Mouse (Mus musculus) E14TG2a.4 (cell line): ENCODE data around the gene Zhx3.
A peak's percentile ranks its signal among the peaks of the same experiment; 100 is the strongest.

Experiments used
- H3K27me3 ChIP-seq: 2 replicates; pipeline ENCODE4 v1.6.1; 2014; ENCODE audit warnings: low read length, control low read depth; ENCODE audit not compliant: insufficient read depth
- H3K36me3 ChIP-seq: 2 replicates; pipeline ENCODE4 v1.6.1; 2014; ENCODE audit warnings: low read length, control low read depth; ENCODE audit not compliant: insufficient read depth
- H3K4me1 ChIP-seq: replicated peaks from 2 replicates; pipeline ENCODE4 v1.6.1; 2014; ENCODE audit warnings: low read depth, low read length, control low read depth
- H3K4me3 ChIP-seq: replicated peaks from 2 replicates; pipeline ENCODE4 v1.5.1; 2014; ENCODE audit warnings: mild to moderate bottlenecking, low read length
- H3K9me3 ChIP-seq: 2 replicates; pipeline ENCODE4 v1.6.1; 2014; ENCODE audit warnings: low read length, control low read depth
- CTCF ChIP-seq: conservative IDR thresholded peaks from 2 replicates; pipeline ENCODE4 v1.5.1; 2014; ENCODE audit warnings: low read length
- NANOG ChIP-seq: IDR thresholded peaks from 2 replicates; pipeline ENCODE4 v1.6.1; 2014; ENCODE audit warnings: borderline replicate concordance, low read length, mixed read lengths
- POU5F1 ChIP-seq: IDR thresholded peaks from 2 replicates; pipeline ENCODE4 v1.6.1; 2014; ENCODE audit warnings: low read length, borderline replicate concordance

The Zhx3 gene

GRCm38 (mm10) chr2:160856359-160857102 is 16.3 kb downstream of the Zhx3 start:
- Histone ChIP-seq H3K4me1 (no peaks in the 10 kb centered on the region), H3K27me3 (no peaks in the 10 kb centered on the region; the same call in 1 of the 2 replicates), H3K9me3 (peaks cover 4% of the 10 kb centered on the region; the same call in 1 of the 2 replicates), H3K4me3 (no peak overlapping the region), H3K36me3 (no peaks in the 10 kb centered on the region)
- TF ChIP-seq POU5F1 (no peak), CTCF (peak; percentile 46)

GRCm38 (mm10) chr2:160854687-160855086 is 18.1 kb downstream of the Zhx3 start:
- no peaks in the 10 kb centered on the region for H3K36me3 ChIP-seq
- H3K9me3 ChIP-seq, result peaks cover 4% of the 10 kb centered on the region; the same call in 1 of the 2 replicates
- H3K4me3 ChIP-seq, result no peak overlapping the region
- no peak for TF ChIP-seq CTCF
- TF ChIP-seq NANOG, result no peak
- no peak for TF ChIP-seq POU5F1
- H3K27me3 ChIP-seq, result no peaks in the 10 kb centered on the region
- no peaks in the 10 kb centered on the region for H3K4me1 ChIP-seq

GRCm38 (mm10) chr2:160850360-160850759 is 22.4 kb downstream of the Zhx3 start:
- no peak overlapping the region for H3K4me3 ChIP-seq
- H3K36me3 ChIP-seq, result no peaks in the 10 kb centered on the region
- H3K27me3 ChIP-seq, result no peaks in the 10 kb centered on the region
- no peaks in the 10 kb centered on the region for H3K9me3 ChIP-seq
- H3K4me1 ChIP-seq, result no peaks in the 10 kb centered on the region
- no peak for TF ChIP-seq NANOG
- no peak for TF ChIP-seq POU5F1
- TF ChIP-seq CTCF, result no peak

GRCm38 (mm10) chr2:160849617-160850240 is 23.1 kb downstream of the Zhx3 start:
- no peaks in the 10 kb centered on the region for H3K9me3 ChIP-seq
- no peaks in the 10 kb centered on the region for H3K4me1 ChIP-seq
- H3K27me3 ChIP-seq, result no peaks in the 10 kb centered on the region
- H3K36me3 ChIP-seq, result no peaks in the 10 kb centered on the region
- H3K4me3 ChIP-seq, result no peak overlapping the region
- TF ChIP-seq POU5F1 (no peak), NANOG (no peak), CTCF (no peak)

- H3K9me3 ChIP-seq, result no peaks in the 10 kb centered on the region
- no peaks in the 10 kb centered on the region for H3K27me3 ChIP-seq
- H3K4me1 ChIP-seq, result no peaks in the 10 kb centered on the region
Observed at GRCm38 (mm10) chr2:160848186-160848585, 24.6 kb downstream of the Zhx3 start.

DNA sequence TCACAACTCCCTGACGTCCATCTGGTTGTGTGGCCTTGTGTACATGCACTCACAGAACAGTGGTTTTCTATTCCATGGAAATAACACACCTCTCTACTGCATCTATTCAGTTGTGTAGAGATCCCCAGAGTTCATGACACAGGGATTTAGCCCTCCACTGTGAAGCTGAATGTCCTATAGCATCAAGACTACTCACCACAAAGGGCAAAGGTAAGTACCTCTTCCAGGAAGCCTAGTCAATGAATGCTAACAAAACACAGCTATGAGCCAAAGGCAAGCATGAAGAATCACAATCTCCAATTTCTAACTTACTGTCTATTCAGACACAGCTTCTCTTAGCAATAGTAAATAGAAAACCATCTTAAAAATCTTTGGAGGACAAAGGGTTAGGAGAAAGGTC is 25.1 kb downstream of the Zhx3 start:
- no peaks in the 10 kb centered on the region for H3K9me3 ChIP-seq
- H3K4me3 ChIP-seq, result no peak overlapping the region
- no peaks in the 10 kb centered on the region for H3K27me3 ChIP-seq
- no peaks in the 10 kb centered on the region for H3K36me3 ChIP-seq
- H3K4me1 ChIP-seq, result no peaks in the 10 kb centered on the region
- TF ChIP-seq POU5F1, result no peak

More at GRCm38 (mm10) chr2:160848186-160848585, 24.6 kb downstream of the Zhx3 start:
- Histone ChIP-seq H3K4me3 (no peak overlapping the region), H3K36me3 (no peaks in the 10 kb centered on the region)
- TF ChIP-seq POU5F1, result no peak
- no peak for TF ChIP-seq CTCF
- no peak for TF ChIP-seq NANOG

- Histone ChIP-seq H3K27me3 (no peaks in the 10 kb centered on the region), H3K4me3 (no peak overlapping the region), H3K36me3 (no peaks in the 10 kb centered on the region), H3K4me1 (no peaks in the 10 kb centered on the region), H3K9me3 (no peaks in the 10 kb centered on the region)
- no peak for TF ChIP-seq CTCF
- TF ChIP-seq NANOG, result no peak
- TF ChIP-seq POU5F1, result no peak
Observed at GRCm38 (mm10) chr2:160840838-160841237, 32.0 kb downstream of the Zhx3 start.

DNA sequence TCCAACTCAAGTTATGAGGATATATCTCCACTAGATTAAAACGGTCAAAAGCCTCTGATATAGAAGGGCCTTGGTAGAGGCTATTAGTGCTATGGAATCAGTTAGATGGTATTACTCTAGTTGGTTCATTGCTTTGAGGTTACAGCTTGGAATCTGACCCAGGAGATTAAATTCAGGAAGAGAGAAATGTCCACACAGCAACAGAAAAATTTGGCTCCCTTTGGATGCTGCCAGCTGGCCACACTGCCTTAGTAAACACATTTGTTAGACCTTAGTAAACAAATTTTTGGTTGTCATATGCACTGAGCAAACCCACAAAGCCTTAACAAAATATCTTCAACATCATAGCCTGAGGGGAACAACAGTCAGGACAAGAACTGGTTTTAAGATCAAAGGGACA is 62.0 kb downstream of the Zhx3 start:
- no peaks in the 10 kb centered on the region for H3K36me3 ChIP-seq

DNA sequence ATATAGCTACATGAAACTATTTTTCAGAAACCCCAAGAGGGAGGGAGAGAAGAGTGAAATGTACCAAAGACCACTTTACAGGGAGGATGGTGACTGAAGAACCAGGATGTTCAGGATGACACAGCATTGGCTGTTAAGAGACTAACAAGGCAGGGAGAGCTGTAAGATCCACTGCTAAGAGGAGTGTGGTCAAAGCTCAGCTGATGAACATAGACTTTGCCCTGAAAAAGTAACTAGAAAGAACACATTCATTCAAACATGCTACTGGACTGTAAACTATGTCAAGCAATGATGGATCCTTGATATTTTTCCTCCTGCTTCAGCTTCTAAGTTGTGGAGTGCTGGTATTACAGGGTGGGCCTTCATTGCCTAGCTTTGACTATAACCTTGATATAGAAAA is 62.4 kb downstream of the Zhx3 start:
- H3K4me3 ChIP-seq, result no peak overlapping the region
- H3K9me3 ChIP-seq, result peaks cover 9% of the 10 kb centered on the region; the same call in 1 of the 2 replicates
- TF ChIP-seq CTCF, result no peak
- TF ChIP-seq POU5F1, result no peak
- TF ChIP-seq NANOG, result no peak
- H3K27me3 ChIP-seq, result no peaks in the 10 kb centered on the region
- H3K4me1 ChIP-seq, result no peaks in the 10 kb centered on the region
- no peaks in the 10 kb centered on the region for H3K36me3 ChIP-seq

More for the DNA sequence above, 62.0 kb downstream of the Zhx3 start:
- Histone ChIP-seq H3K27me3 (no peaks in the 10 kb centered on the region), H3K9me3 (peaks cover 9% of the 10 kb centered on the region; the same call in 1 of the 2 replicates), H3K4me1 (no peaks in the 10 kb centered on the region), H3K4me3 (no peak overlapping the region)
- TF ChIP-seq POU5F1, result no peak

DNA sequence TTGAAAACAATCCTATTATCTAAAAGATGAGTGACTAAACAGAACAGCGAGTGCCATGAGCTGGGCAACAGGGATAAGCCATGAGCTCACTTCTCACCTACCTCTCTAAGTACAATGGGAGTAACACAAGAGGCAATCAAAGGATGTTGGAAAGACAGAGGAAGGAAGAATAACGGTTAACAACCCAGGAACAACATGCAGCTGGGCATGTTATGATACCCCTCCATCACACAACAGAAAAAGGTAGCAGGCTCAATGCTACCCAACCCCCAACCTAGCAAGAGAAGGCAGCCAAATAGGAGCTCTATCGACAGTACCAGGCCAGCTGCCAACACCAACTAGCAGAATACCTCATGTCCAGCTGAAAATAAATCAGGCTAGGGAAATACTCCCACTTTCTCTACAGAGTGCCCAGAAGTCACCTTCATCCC is 66.7 kb downstream of the Zhx3 start:
- Histone ChIP-seq H3K4me3 (no peak overlapping the region), H3K9me3 (peaks cover 7% of the 10 kb centered on the region; the same call in 1 of the 2 replicates), H3K27me3 (no peaks in the 10 kb centered on the region; the same call in 1 of the 2 replicates), H3K4me1 (no peaks in the 10 kb centered on the region), H3K36me3 (no peaks in the 10 kb centered on the region)
- TF ChIP-seq CTCF, result no peak
- TF ChIP-seq POU5F1, result no peak
- TF ChIP-seq NANOG, result no peak
